Mouse (Mus musculus) bone marrow macrophage, adult 2 months (primary cell): ENCODE measurements around the gene Pde4c.

Source experiments
- CTCF ChIP-seq: IDR thresholded peaks from 2 replicates; pipeline ENCODE4 v1.5.1; 2012; ENCODE audit warnings: low read depth, mild to moderate bottlenecking, low read length, moderate library complexity
- POLR2A ChIP-seq: IDR thresholded peaks from 2 replicates; pipeline ENCODE4 v1.6.1; 2012; ENCODE audit warnings: mild to moderate bottlenecking, low read depth, low read length, borderline replicate concordance

- no peak for TF ChIP-seq CTCF
- TF ChIP-seq POLR2A = no peak
Measured at GRCm38 (mm10) chr8:70753151-70753550, 29.6 kb downstream of the Pde4c start.
